Mouse (Mus musculus): ENCODE measurements around the gene Itgb1bp1. TPM values are rescaled to one million over a fixed set of nuclear protein-coding genes. Genes with fewer than 3 reads are reported as not detected.

Gene Itgb1bp1
- 10 to 100 TPM; 39.5 to 43.0 TPM for total RNA-seq (2021)
- long read RNA-seq, transcript Itgb1bp1-201 (7 exons, 1,921 nt): major isoform, 25 of 36 reads
- long read RNA-seq, partial matches to known transcripts: 1 of 36 reads
- long read RNA-seq, other reads (novel, unspliced or antisense): 6 of 36 reads

GRCm38 (mm10) chr12:21286243-21286622 lies at the start of gene Itgb1bp1:
Gene Itgb1bp1, minus strand, starts transcription at chr12:21286284.
- peak; percentile 99 for DNase-seq (ENCODE audit: low spot score in 2 of 2)

- peak; percentile 27 to 40 for DNase-seq (ENCODE audit: low spot score in 2 of 2)
Observed at GRCm38 (mm10) chr12:21335869-21336268, 49.8 kb upstream of the Itgb1bp1 start.

- no peak for DNase-seq (ENCODE audit: low spot score in 2 of 2)
Observed at GRCm38 (mm10) chr12:21333766-21334165, 47.7 kb upstream of the Itgb1bp1 start.

GRCm38 (mm10) chr12:21333021-21333420 lies 46.9 kb upstream of the Itgb1bp1 start:
- DNase-seq (ENCODE audit: low spot score in 2 of 2): no peak

- no peak for DNase-seq (ENCODE audit: low spot score in 2 of 2)
Observed at GRCm38 (mm10) chr12:21331711-21332110, 45.6 kb upstream of the Itgb1bp1 start.

- DNase-seq (ENCODE audit: low spot score in 2 of 2): no peak
Observed at GRCm38 (mm10) chr12:21330961-21331576, 45.0 kb upstream of the Itgb1bp1 start.

GRCm38 (mm10) chr12:21329661-21330400 lies 43.7 kb upstream of the Itgb1bp1 start:
- DNase-seq (ENCODE audit: low spot score in 2 of 2): no peak

- no peak for DNase-seq (ENCODE audit: low spot score in 2 of 2)
Observed at GRCm38 (mm10) chr12:21326325-21326724, 40.2 kb upstream of the Itgb1bp1 start.

- DNase-seq (ENCODE audit: low spot score in 2 of 2): no peak
Observed at GRCm38 (mm10) chr12:21325266-21325665, 39.2 kb upstream of the Itgb1bp1 start.

- DNase-seq (ENCODE audit: low spot score in 2 of 2): no peak
Observed at GRCm38 (mm10) chr12:21324101-21324500, 38.0 kb upstream of the Itgb1bp1 start.

GRCm38 (mm10) chr12:21322856-21323255 lies 36.8 kb upstream of the Itgb1bp1 start:
- DNase-seq (ENCODE audit: low spot score in 2 of 2): no peak

- DNase-seq (ENCODE audit: low spot score in 2 of 2): no peak
Observed at GRCm38 (mm10) chr12:21322296-21322695, 36.2 kb upstream of the Itgb1bp1 start.

- no peak for DNase-seq (ENCODE audit: low spot score in 2 of 2)
Observed at GRCm38 (mm10) chr12:21321170-21321569, 35.1 kb upstream of the Itgb1bp1 start.

- no peak for DNase-seq (ENCODE audit: low spot score in 2 of 2)
Observed at GRCm38 (mm10) chr12:21320317-21320716, 34.2 kb upstream of the Itgb1bp1 start.

GRCm38 (mm10) chr12:21318143-21318895 lies 32.2 kb upstream of the Itgb1bp1 start:
- DNase-seq (ENCODE audit: low spot score in 2 of 2): peak; percentile 68 to 69

- DNase-seq (ENCODE audit: low spot score in 2 of 2): peak in 1 of 2 experiments; percentile 30
Observed at GRCm38 (mm10) chr12:21316869-21317265, 30.8 kb upstream of the Itgb1bp1 start.

GRCm38 (mm10) chr12:21315923-21316868 lies 30.1 kb upstream of the Itgb1bp1 start, which contains the start of gene Iah1:
Gene Iah1, plus strand, starts transcription at chr12:21316389.
- peak; percentile 63 to 81 for DNase-seq (ENCODE audit: low spot score in 2 of 2)

GRCm38 (mm10) chr12:21312201-21312600 lies 26.1 kb upstream of the Itgb1bp1 start:
- no peak for DNase-seq (ENCODE audit: low spot score in 2 of 2)

- DNase-seq (ENCODE audit: low spot score in 2 of 2): no peak
Observed at GRCm38 (mm10) chr12:21306721-21307120, 20.6 kb upstream of the Itgb1bp1 start.

GRCm38 (mm10) chr12:21305741-21306140 lies 19.7 kb upstream of the Itgb1bp1 start:
- no peak for DNase-seq (ENCODE audit: low spot score in 2 of 2)

All from layer of hippocampus, postnatal 10 days (tissue).